Mouse (Mus musculus) MEL-GATA-1-ER (cell line): Measurements from ENCODE around the gene Fkbp8.
A peak's percentile ranks its signal among the peaks of the same experiment; 100 is the strongest.
"Not testable (repeated sequence)": the region's sequence is repeated elsewhere in the genome, so short reads cannot be mapped to it uniquely, and the experiment has no call there.

ENCODE experiments used
- DNase-seq: peaks from one replicate; pipeline ENCODE4 v3.0.0-alpha.2; 2012; ENCODE audit warnings: low read depth; ENCODE audit errors: extremely low read depth

Gene Fkbp8

GRCm38 (mm10) chr8:70501820-70502529 is 25.5 kb upstream of the Fkbp8 start:
- DNase-seq: no peak

GRCm38 (mm10) chr8:70502540-70502939 is 25.0 kb upstream of the Fkbp8 start:
- DNase-seq: no peak

- no peak for DNase-seq
These were observed 24.3 kb upstream of the Fkbp8 start for GRCm38 (mm10) chr8:70503062-70503750.

GRCm38 (mm10) chr8:70504291-70504716 is 23.2 kb upstream of the Fkbp8 start:
- DNase-seq: no peak

- DNase-seq: no peak
These were observed 22.7 kb upstream of the Fkbp8 start for GRCm38 (mm10) chr8:70504851-70505250.

- DNase-seq: no peak
These were observed 21.7 kb upstream of the Fkbp8 start for GRCm38 (mm10) chr8:70505698-70506327.

- DNase-seq: peak; percentile 88
These were observed 21.0 kb upstream of the Fkbp8 start, which contains the start of gene Rex1bd for GRCm38 (mm10) chr8:70506328-70507026. Rex1bd (minus strand) TSS chr8:70506752.

GRCm38 (mm10) chr8:70507027-70507393 is 20.5 kb upstream of the Fkbp8 start:
- DNase-seq: no peak

- no peak for DNase-seq
These were observed 18.1 kb upstream of the Fkbp8 start for GRCm38 (mm10) chr8:70509281-70509952.

GRCm38 (mm10) chr8:70510228-70510915 is 17.2 kb upstream of the Fkbp8 start, which contains the start of gene Uba52:
Uba52 (minus strand) TSS chr8:70510801.
- DNase-seq: peak; percentile 85

GRCm38 (mm10) chr8:70511174-70511573 is 16.4 kb upstream of the Fkbp8 start:
- not testable (repeated sequence) for DNase-seq

- no peak for DNase-seq
These were observed 15.8 kb upstream of the Fkbp8 start for GRCm38 (mm10) chr8:70511770-70512169.

- DNase-seq: peak; percentile 84
These were observed 15.1 kb upstream of the Fkbp8 start for GRCm38 (mm10) chr8:70512253-70512903.

- DNase-seq: no peak
These were observed 14.1 kb upstream of the Fkbp8 start for GRCm38 (mm10) chr8:70513441-70513840.

GRCm38 (mm10) chr8:70517940-70518643 is 9.4 kb upstream of the Fkbp8 start:
- no peak for DNase-seq

GRCm38 (mm10) chr8:70519043-70519442 is 8.5 kb upstream of the Fkbp8 start:
- no peak for DNase-seq

- DNase-seq: no peak
These were observed 7.9 kb upstream of the Fkbp8 start for GRCm38 (mm10) chr8:70519606-70520005.

- DNase-seq: peak; percentile 95
These were observed 4.7 kb upstream of the Fkbp8 start for GRCm38 (mm10) chr8:70522592-70523403.
